Mouse (Mus musculus): ENCODE results near the gene Washc4.

GRCm38 (mm10) chr10:83617366-83617765 is 73.8 kb downstream of the Washc4 start:
- peak; percentile 81 for TF ChIP-seq CTCF (conservative IDR thresholded peaks at IDR 0.05; ENCODE audit: low read length)
- TF ChIP-seq NANOG (IDR thresholded peaks at IDR 0.05; ENCODE audit: borderline replicate concordance, low read length): no peak

All from E14TG2a.4 (cell line).